Mouse (Mus musculus) adrenal gland, adult 2 months (tissue): ENCODE data around the gene Rbfox3. TPM values are rescaled to one million over a fixed set of nuclear protein-coding genes. Genes with fewer than 3 reads are reported as not detected.
A peak's percentile ranks its signal among the peaks of the same experiment; 100 is the strongest.

Experiments
- DNase-seq: peaks from one replicate; pipeline ENCODE4 v3.0.0; 2021
- polyA plus RNA-seq: library from polyadenylated mRNA; depleted of rRNA; stranded (reverse); fragments of >200 nt; gene quantifications from 2 replicates; pipeline ENCODE4 v1.2.3, GENCODE M21; 2012
- total RNA-seq, 2 experiments: library from RNA; stranded (reverse); gene quantifications; 2 replicates each; pipeline ENCODE4 v1.2.3; 2021

Rbfox3 gene
- total and polyA plus RNA-seq, 3 experiments: 3.3 to 7.8 (median 4.2) TPM

- peak; percentile 25 for DNase-seq
These were observed 243.0 kb downstream of the Rbfox3 start for GRCm38 (mm10) chr11:118668351-118668750.

DNA sequence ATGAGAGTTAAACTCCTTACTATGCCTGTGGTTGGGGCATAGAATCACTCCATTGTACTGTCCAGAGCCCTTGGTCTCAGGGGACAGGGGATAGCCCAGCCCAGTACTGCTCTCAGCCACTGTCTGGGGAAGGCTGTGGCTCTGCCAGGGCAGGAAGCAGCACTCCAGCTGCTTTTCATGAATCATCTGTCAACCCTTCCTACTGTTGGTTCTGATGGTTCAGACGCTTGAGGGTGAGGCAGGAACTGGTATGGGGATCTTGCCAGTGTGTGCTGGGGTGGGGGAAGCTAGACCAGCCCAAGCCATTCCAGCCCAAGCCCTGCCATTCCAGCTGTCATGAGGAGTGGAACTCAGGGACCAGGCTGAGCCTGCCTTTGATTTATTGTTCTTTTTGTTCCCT is 243.5 kb downstream of the Rbfox3 start:
- DNase-seq: peak; percentile 53

DNA sequence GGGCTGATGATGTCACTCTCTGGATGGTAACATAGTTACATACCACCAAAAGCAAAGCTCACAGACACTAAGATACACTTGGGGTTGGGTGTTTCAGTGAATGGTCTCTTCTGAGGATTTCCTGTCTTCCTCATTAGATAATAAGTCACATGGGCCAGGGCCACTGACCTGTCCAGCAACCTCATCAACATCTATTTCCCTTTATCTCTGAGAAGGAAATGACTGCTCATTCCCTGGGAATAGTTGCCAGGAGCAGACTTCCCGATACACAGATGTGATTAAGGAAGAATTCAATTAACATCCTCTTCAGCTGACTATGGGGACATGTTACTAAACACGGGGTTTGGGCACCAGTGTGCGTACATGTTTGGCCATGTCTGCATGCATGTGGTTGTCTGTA is 245.2 kb downstream of the Rbfox3 start:
- peak; percentile 18 for DNase-seq

- no peak for DNase-seq
These were observed 248.1 kb downstream of the Rbfox3 start for GRCm38 (mm10) chr11:118663305-118663704.

GRCm38 (mm10) chr11:118659305-118659704 is 252.1 kb downstream of the Rbfox3 start:
- no peak for DNase-seq

DNA sequence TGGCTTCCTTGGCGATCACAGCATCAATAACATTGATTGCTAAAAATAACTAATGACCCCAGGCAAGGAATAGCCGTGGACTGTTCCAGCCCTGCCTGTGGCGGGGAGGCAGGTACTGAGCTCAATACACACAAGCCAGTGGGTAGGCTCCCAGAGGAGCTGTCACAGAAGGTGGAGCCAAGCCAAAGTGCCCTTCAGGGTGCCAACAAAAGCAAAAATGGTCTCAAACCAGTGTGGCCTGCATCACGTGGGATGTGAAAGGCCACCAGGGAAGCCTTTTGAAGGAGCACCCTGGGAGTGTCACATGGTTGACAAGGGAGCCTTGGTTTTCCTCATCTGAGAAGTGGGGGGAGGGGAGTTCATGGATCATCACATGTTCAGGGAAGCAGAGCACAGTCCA is 255.6 kb downstream of the Rbfox3 start:
- no peak for DNase-seq

DNA sequence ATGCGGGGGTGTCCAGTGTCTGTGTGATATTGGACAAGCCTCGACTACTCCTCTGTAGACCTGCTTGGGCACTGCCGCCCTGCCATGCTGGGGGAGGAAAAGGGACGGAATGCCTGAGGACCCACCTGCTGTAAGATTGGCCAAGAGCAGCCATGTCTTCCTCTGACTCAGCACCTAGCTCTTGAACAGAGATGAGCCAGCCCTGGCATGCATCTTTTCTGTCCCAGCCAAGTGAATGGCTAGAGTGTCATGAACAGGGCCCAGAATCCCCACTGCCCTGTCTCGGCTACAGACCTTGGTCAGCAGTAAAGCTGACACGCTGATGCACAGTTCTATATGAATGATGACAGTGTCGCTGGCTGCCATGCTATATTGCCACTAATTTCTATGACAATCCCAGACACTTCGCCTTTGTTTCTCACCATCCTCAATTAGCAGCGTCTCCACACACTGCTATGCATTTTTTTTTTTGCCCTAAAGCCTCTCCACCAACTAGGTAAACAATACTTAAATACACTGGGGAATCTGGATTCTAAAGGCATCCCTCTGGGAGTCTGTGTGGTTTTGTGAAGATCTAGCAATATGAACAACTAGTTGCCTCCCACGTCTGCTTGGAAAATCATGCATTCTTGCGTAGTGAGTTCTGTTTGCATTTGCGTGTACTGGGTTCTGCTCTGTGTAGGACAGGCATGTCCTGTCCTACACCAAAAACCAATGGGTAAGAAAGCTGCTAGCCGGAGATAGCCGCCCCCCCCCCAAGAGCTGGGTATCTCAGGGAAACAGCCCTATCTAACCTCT is 257.7 kb downstream of the Rbfox3 start:
- no peak for DNase-seq

DNA sequence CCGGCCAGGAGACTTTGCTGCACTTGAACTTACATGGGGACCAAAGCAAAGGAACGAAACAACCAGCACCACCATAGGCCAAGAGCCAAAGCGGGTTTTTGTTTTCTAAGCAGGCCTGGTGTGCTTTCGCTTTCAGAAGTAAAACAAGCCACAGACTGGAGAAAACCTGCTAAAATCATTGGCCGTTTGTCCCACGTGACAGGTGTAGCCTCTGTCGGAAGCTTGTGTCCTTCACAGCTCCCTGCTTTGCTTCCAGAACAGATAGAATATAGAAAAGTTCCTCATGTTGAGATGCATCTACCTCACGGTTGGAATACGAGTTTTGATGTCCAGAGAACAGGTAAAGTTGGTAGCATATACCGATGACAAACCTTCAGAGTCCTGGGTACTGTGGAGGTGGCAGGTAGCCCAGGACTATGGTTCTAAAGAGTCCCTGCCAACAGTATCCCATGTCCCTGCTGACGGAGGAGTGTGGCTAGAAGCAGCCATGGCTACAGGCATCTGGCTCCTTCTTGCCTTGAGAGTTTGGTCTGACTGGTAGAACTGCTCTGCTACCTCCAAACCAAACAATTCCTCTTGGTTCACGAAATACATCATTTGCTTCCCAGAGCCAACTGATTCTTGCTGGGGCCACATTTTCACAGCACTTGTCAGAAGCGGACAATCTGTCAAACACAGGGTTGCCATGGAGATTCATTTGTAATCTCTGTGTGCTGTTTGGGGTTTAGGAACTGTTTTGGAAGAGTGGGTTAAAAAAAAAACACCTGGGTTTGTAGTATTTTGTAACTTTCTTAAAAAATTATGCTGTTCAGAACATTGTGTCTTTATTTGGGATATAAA is 258.8 kb downstream of the Rbfox3 start:
- DNase-seq: no peak

DNA sequence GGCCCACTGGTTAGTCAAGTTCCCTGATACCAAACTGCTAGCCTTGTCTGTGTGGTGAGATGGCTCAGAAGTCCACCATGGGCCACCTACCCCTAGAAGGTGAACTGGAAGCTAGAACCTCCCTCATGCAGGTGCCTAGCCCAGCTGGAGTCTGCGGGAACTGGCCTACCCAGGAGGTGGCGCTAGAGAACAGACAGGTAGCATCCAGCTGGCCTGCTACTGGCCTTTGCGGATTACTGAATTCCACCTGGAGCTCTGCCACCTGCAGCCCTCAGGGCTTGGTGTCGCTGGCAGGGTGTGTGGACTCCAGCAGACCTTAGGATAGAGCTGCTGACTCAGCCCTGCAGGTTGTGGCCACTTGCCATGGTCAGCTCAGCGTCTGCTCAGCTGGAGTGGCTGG is 263.0 kb downstream of the Rbfox3 start:
- DNase-seq: peak; percentile 34

DNA sequence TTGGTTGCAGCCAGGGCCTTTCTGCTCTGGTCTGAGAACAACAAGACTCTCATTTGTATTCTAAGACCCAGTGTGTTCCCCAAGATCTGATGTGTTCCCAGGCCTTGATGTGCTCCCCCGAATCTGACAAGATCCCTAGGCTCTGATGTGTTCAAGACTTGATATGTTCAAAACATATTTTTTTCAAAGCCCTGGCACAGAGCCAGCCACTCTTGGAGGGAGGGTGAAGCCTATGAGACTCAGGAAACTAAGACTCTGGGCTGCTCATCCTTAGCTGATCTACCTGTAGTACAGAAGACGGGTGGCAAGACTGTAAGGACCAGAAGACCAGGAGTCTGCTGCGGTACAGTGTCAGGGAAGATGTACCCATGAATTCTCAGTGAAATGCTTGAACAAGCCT is 264.5 kb downstream of the Rbfox3 start:
- no peak for DNase-seq

GRCm38 (mm10) chr11:118645158-118645557 is 266.2 kb downstream of the Rbfox3 start:
- no peak for DNase-seq

- no peak for DNase-seq
These were observed 270.7 kb downstream of the Rbfox3 start for GRCm38 (mm10) chr11:118640706-118641105.

DNA sequence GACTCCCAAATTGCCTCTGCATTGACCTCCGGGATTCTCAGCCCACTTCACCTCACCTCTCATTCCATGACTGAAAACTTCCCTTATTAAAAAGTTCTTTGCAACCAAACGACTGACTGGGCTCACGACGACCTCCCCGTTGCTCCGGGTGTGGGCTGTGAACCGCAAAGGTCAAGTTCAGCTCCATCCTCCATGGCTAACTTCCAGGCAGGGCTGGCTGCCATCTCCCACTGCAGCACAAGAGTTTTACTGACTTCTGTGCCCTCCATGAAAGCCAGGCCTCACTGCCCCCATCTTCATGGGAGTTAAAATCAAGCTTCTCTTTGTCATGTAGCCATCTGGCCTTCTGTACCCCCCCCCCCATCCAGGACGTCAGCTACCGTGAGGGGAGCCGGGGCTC is 273.7 kb downstream of the Rbfox3 start:
- no peak for DNase-seq

DNA sequence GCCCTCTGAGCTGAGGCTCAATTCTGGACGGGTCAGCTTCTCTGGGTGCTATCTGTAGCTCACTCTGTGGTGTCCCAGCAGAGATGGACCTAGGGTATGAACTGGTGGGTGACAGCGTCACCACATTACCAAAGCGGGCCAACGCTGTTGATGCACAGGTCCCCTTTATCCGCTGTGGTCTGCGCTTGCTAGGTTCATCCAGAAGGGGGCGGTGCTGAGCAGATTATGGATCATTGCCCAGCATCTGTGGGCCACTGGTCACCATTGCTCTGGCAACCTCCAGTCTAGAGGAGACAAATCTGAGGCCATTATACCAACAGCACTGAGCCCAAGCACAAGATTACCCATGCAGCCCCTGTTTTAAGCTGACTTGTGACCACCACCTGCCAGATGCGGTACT is 276.8 kb downstream of the Rbfox3 start:
- peak; percentile 3 for DNase-seq

DNA sequence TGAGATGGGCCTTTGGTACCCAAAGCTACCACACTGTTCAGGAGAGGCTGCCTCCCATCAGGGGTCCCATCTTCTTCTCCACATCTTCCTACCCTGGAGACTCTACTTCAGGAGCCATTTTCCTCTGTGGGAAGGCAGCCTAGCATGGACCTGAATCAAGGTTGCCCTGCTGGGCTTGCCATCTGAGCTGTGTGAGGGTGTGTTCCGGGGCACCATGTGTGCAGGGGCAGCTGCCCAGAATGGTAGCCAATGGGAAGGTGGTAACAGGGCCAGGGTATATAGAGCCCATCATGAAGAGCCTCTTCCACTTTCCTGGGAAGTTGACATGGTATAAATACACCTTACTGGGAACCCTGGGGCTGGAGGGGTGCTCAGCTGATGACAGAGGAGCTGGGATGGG is 281.7 kb downstream of the Rbfox3 start:
- no peak for DNase-seq

GRCm38 (mm10) chr11:118627541-118627940 is 283.9 kb downstream of the Rbfox3 start:
- DNase-seq: peak; percentile 5

- no peak for DNase-seq
These were observed 290.5 kb downstream of the Rbfox3 start for GRCm38 (mm10) chr11:118620869-118621268.

GRCm38 (mm10) chr11:118614126-118614525 is 297.3 kb downstream of the Rbfox3 start:
- DNase-seq: no peak

DNA sequence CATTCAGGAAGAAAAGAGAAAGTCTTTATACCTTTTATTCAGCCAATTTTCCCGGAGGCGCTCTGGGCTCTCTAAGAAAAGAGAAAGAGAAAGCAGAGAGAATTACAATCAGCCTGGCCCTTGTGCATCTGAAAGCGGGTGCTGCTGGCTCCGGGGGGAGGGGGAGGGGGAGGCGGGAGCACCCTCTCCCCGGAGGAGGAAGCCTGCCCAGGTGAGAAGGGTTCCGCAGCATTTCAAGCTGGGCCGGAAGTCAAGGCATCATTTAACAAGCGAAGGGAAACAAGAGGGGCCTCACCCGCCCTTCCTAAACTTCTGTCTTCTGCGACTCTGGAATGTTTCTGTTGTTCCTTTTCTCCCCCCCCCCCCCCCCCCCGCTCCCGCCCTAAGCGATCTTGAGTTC is 301.3 kb downstream of the Rbfox3 start:
- DNase-seq: no peak

- no peak for DNase-seq
These were observed 302.0 kb downstream of the Rbfox3 start for GRCm38 (mm10) chr11:118609236-118610000.

DNA sequence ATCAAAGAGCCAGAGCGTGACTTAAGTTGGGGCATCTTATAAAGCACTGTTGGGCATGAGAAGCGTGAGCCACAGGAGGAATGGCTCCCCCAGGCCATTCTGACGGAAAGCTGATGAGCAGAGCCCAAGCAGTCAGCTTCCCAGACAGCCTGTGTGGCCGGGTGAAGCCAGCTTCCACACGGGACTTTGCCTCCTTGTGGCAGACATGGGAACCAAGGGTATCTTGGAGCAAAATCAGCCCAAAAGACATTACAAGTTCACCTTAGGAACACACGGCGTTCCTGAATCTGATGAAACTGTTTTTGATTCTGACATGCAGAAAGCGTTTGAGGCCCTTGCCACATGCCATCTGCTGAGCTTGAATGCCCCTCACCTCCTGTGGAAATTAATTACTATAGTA is 303.5 kb downstream of the Rbfox3 start:
- DNase-seq: no peak

- no peak for DNase-seq
These were observed 305.8 kb downstream of the Rbfox3 start for GRCm38 (mm10) chr11:118605570-118605969.

DNA sequence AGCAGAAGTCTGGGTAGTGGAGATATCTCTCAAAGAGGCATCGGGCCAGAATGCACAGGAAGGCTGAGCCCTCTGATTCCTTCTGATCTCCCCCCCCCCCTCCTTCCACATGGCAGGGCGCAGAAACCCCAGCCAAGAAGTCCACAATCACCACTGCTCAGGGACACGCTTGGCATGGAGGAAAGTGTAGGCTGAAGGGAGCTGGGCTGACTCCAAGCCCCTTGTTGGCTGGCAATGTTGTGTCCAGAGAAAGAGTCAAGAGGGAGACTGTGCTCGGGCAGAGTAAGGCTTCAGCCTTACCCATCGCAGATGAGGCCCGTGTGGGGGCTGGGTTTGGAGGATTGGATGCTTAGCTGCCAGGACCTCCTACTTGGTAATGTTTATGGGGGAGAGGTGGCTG is 307.2 kb downstream of the Rbfox3 start:
- DNase-seq: no peak
